Mouse (Mus musculus) thymus, postnatal 0 days (tissue): Measurements from ENCODE around the gene Wdr59. TPM values are rescaled to one million over a fixed set of nuclear protein-coding genes. Genes with fewer than 3 reads are reported as not detected.

Source experiments
- DNase-seq: peaks from one replicate; pipeline ENCODE4 v3.0.0-alpha.2; 2015; ENCODE audit warnings: low spot score
- microRNA-seq: library from miRNA; unstranded; fragments of <30 nt; microRNA quantifications from one replicate; pipeline ENCODE4, GENCODE M21; 2016; ENCODE audit warnings: borderline number of aligned reads
- polyA plus RNA-seq: library from polyadenylated mRNA; unstranded; fragments of >200 nt; fragmentation: Nextera tagmentation; extraction: Ambion mirVana; gene quantifications from 2 replicates; pipeline ENCODE4 v1.2.1, GENCODE M21; 2015

Wdr59 gene
- polyA plus RNA-seq, 1 experiment from 2014 or later, result 3.9 TPM

DNA sequence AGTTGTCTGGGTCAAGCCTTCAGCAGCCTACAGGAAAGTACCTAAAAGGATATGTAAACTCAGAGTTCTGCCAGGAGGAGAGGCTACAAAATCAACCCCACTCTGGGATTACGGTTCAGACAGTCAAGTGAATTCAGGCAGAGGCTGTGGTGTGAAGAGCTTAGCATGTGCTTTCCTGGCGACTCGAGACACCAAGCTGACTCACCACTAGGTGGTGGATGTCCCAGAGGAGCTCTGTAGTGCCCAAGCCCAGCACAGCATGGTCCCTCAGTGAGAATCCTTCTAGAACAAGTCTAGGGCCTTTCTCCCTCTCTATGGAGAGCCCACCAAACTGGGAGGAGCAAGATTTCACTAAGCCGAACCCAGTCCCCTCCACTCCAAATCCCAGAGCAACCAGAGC lies 118.5 kb downstream of the Wdr59 start:
- DNase-seq, result peak; percentile 38

Small RNA genes lying within 50 kb of the gene (microRNA-seq; reads per million reads assigned to microRNA genes)
- gene Mir1957b, result not detected

Other genes starting within 250 kb of the Wdr59 start
- 38.3 and 42.1 TPM in 2 replicates for gene Rfwd3, start 221.9 kb downstream of the Wdr59 start, polyA plus RNA-seq
- 5.0 TPM in 2 replicates for gene Mlkl, start 183.9 kb downstream of the Wdr59 start, polyA plus RNA-seq
- 0.07 and 0.13 TPM in 2 replicates for gene Fa2h, start 128.3 kb downstream of the Wdr59 start, polyA plus RNA-seq
- 173 and 227 TPM in 2 replicates for gene Znrf1, start 14.0 kb upstream of the Wdr59 start, polyA plus RNA-seq
- gene Ldhd, start 108.3 kb upstream of the Wdr59 start, polyA plus RNA-seq, result 3.8 and 3.9 TPM in 2 replicates
- 23.6 and 29.7 TPM in 2 replicates for gene Zfp1, start 121.3 kb upstream of the Wdr59 start, polyA plus RNA-seq
- 1.1 TPM in 2 replicates for gene Ctrb1, start 168.9 kb upstream of the Wdr59 start, polyA plus RNA-seq
- 4.1 TPM in 2 replicates for gene Bcar1, start 221.7 kb upstream of the Wdr59 start, polyA plus RNA-seq